Mouse (Mus musculus): ENCODE results near the gene H2-Q2. TPM values are rescaled to one million over a fixed set of nuclear protein-coding genes. Genes with fewer than 3 reads are reported as not detected.
"Not testable (repeated sequence)": the region's sequence is repeated elsewhere in the genome, so short reads cannot be mapped to it uniquely, and the experiment has no call there.

Gene H2-Q2
- polyA plus RNA-seq, 2 experiments, result 0.15 to 0.16 TPM

DNA sequence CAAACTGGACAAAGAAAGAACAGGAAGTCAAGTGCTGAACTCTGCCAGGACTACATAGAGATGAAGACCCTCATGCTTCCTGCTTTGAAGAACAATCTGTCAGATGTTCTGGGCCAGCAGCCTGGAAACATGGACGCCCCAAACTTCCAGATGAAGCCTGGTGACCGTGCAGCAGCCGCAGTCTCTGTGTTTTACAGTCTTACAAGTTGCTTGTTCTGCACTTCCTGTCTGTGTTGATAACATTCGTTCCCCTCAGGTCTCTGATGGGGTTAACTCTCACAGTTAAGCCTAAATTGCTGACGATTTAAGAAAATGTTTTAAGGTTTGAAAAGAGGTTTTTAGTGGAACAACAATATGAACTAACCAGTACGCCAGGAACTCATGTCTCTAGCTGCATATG is 10.5 kb upstream of the H2-Q2 start:
- H3K36me3 ChIP-seq (ENCODE audit: control insufficient read depth, insufficient read depth, low read length); DNase-seq (ENCODE audit: low spot score); H3K4me1 ChIP-seq (ENCODE audit: control insufficient read depth, insufficient read depth, low read length); H3K27ac ChIP-seq (replicated peaks; ENCODE audit: low read depth, low read length); H3K9me3 ChIP-seq (ENCODE audit: control insufficient read depth, low read length); H3K9ac ChIP-seq (ENCODE audit: low read depth, low read length, severe bottlenecking); H3K4me3 ChIP-seq (replicated peaks; ENCODE audit: low read length); H3K27me3 ChIP-seq (ENCODE audit: control insufficient read depth, insufficient read depth, low read length); H3K4me2 ChIP-seq (replicated peaks; ENCODE audit: low read depth, low read length, severe bottlenecking); ATAC-seq (ENCODE audit: low FRiP score, low read depth): not testable (repeated sequence)
- 62% methylated on average over 6 of the region's 6 CpGs for WGBS

DNA sequence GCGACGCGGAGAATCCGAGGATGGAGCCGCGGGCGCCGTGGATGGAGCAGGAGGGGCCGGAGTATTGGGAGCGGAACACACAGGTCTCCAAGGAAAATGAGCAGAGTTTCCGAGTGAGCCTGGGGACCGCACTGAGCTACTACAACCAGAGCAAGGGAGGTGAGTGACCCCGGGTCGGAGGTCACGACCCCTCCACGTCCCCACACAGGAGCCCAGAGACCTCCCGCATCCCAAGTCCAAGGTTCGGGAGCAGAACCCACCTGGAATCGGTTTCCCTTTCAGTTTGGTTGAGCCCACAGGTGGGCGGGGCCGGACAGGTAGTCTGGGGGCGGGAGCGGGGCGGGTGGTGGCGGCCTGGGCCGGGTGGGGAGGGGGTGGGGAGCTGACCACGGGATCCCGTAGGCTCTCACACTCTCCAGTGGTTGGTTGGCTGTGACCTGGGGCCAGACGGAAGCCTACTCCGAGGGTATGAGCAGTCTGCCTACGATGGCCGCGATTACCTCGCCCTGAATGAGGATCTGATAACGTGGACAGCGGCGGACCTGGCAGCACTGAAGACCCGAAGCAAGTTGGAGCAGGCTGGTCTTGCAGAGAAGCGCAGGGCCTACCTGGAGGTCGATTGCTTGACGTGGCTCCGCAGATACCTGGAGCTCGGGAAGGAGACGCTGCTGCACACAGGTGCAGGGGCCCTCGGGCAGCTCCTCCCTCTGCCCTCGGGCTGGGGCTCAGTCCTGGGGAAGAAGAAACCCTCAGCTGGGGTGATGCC is 852 bp downstream of the H2-Q2 start:
- Histone ChIP-seq H3K27ac (replicated peaks; ENCODE audit: low read depth, low read length) (no peak overlapping the region), H3K27me3 (ENCODE audit: control insufficient read depth, insufficient read depth, low read length) (peaks cover 35% of the 10 kb centered on the region), H3K4me1 (ENCODE audit: control insufficient read depth, insufficient read depth, low read length) (no peaks in the 10 kb centered on the region; the same call in 1 of the 2 replicates), H3K4me2 (replicated peaks; ENCODE audit: low read depth, low read length, severe bottlenecking) (peak overlapping the region; percentile 60), H3K36me3 (ENCODE audit: control insufficient read depth, insufficient read depth, low read length) (no peaks in the 10 kb centered on the region), H3K9ac (ENCODE audit: low read depth, low read length, severe bottlenecking) (peak overlapping the region; percentile 34; the same call in 1 of the 2 replicates), H3K4me3 (replicated peaks; ENCODE audit: low read length) (peak overlapping the region; percentile 37), H3K9me3 (ENCODE audit: control insufficient read depth, low read length) (no peaks in the 10 kb centered on the region)
- WGBS, result under 1% methylated on average over 39 of the region's 46 CpGs
- DNase-seq (ENCODE audit: low spot score) (no peak), ATAC-seq (ENCODE audit: low FRiP score, low read depth) (no peak)
- no peak for TF ChIP-seq POLR2A (IDR thresholded peaks at IDR 0.05; ENCODE audit: borderline replicate concordance, extremely low read depth, insufficient read depth, insufficient read length)

DNA sequence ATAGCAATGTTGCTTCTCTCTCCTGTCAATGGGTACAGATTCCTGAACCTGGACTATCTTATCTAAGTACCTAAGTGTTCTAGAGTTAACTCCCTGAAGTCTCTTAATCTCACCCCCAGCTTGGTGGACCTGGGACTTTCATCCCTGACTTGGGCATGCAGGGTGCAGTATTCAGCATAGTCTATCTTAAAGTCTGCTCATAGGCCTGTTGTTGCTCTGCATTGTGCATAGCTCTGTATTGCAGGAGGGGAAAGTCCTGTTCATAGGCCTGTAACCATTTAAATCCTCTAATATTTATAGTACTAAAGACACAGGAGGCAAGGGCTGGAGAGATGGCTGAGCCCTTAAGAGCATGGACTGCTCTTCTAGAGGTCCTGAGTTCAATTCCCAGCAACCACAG is 5.6 kb downstream of the H2-Q2 start:
- peaks cover 16% of the 10 kb centered on the region for H3K27me3 ChIP-seq (ENCODE audit: control insufficient read depth, insufficient read depth, low read length)
- H3K27ac ChIP-seq (replicated peaks; ENCODE audit: low read depth, low read length); ATAC-seq (ENCODE audit: low FRiP score, low read depth); H3K36me3 ChIP-seq (ENCODE audit: control insufficient read depth, insufficient read depth, low read length); H3K4me2 ChIP-seq (replicated peaks; ENCODE audit: low read depth, low read length, severe bottlenecking); H3K4me1 ChIP-seq (ENCODE audit: control insufficient read depth, insufficient read depth, low read length); H3K9ac ChIP-seq (ENCODE audit: low read depth, low read length, severe bottlenecking); H3K4me3 ChIP-seq (replicated peaks; ENCODE audit: low read length); DNase-seq (ENCODE audit: low spot score); H3K9me3 ChIP-seq (ENCODE audit: control insufficient read depth, low read length): not testable (repeated sequence)

DNA sequence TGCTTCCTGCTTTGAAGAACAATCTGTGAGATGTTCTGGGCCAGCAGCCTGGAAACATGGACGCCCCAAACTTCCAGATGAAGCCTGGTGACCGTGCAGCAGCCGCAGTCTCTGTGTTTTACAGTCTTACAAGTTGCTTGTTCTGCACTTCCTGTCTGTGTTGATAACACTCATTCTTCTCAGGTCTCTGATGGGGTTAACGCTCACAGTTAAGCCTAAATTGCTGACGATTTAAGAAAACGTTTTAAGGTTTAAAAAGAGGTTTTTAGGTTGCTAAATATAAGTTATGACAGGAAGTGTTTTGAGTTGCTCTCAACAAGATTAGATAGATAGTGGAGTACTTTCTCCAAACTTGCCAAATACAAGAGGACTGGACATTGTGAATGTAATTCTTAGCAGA is 11.2 kb downstream of the H2-Q2 start:
- WGBS, result 55% methylated on average over 6 of the region's 6 CpGs
- DNase-seq (ENCODE audit: low spot score); H3K9ac ChIP-seq (ENCODE audit: low read depth, low read length, severe bottlenecking); H3K27ac ChIP-seq (replicated peaks; ENCODE audit: low read depth, low read length); H3K9me3 ChIP-seq (ENCODE audit: control insufficient read depth, low read length); H3K4me3 ChIP-seq (replicated peaks; ENCODE audit: low read length); H3K27me3 ChIP-seq (ENCODE audit: control insufficient read depth, insufficient read depth, low read length); H3K36me3 ChIP-seq (ENCODE audit: control insufficient read depth, insufficient read depth, low read length); H3K4me1 ChIP-seq (ENCODE audit: control insufficient read depth, insufficient read depth, low read length); H3K4me2 ChIP-seq (replicated peaks; ENCODE audit: low read depth, low read length, severe bottlenecking); ATAC-seq (ENCODE audit: low FRiP score, low read depth): not testable (repeated sequence)

DNA sequence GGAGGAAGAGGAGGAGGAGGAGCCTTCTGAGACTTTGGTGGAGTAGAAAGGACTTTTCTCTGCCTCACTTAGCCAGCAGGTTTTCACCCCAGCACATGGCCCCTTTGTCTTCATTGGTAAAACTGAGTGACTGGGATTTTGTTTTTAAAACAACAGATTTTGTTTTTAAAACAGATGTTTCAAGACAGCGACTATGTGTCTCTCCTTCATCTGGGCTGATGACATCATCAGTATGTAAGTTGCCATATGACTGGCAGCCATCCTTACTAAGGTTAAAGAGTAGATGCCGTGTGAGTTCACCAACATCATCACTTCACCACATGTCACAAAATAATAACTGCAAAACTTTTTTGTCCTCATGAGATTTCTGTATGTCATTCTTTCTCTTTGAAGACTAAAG is 12.0 kb downstream of the H2-Q2 start:
- Histone ChIP-seq H3K9ac (ENCODE audit: low read depth, low read length, severe bottlenecking) (no peak overlapping the region), H3K4me3 (replicated peaks; ENCODE audit: low read length) (no peak overlapping the region), H3K4me1 (ENCODE audit: control insufficient read depth, insufficient read depth, low read length) (no peaks in the 10 kb centered on the region), H3K27ac (replicated peaks; ENCODE audit: low read depth, low read length) (no peak overlapping the region), H3K4me2 (replicated peaks; ENCODE audit: low read depth, low read length, severe bottlenecking) (no peak overlapping the region), H3K9me3 (ENCODE audit: control insufficient read depth, low read length) (no peaks in the 10 kb centered on the region), H3K27me3 (ENCODE audit: control insufficient read depth, insufficient read depth, low read length) (no peaks in the 10 kb centered on the region), H3K36me3 (ENCODE audit: control insufficient read depth, insufficient read depth, low read length) (no peaks in the 10 kb centered on the region)
- no peak for TF ChIP-seq POLR2A (IDR thresholded peaks at IDR 0.05; ENCODE audit: borderline replicate concordance, extremely low read depth, insufficient read depth, insufficient read length)
- ATAC-seq (ENCODE audit: low FRiP score, low read depth), result no peak
- DNase-seq (ENCODE audit: low spot score), result no peak
- 70% methylated on average over 2 of the region's 2 CpGs for WGBS

DNA sequence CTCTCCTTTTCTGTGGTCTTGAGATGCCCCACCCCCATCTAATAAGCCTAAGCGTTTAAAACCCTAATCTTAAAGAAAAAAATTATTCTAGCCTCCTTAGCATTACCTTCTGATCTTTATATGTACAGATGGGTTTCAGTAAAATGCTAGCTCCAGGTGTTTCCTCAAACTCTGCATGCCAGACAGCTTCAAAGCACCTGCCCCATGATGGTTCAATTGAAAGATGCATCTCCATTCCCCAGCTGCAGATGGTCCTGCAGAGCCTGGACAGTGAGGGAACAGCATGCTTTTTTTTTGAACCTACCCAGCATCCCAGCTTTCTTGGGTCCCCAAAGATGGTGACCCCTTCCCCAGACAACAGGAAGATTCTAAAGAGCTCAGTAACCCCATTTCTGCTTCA is 15.0 kb downstream of the H2-Q2 start:
- H3K9ac ChIP-seq (ENCODE audit: low read depth, low read length, severe bottlenecking), result no peak overlapping the region
- H3K4me2 ChIP-seq (replicated peaks; ENCODE audit: low read depth, low read length, severe bottlenecking), result no peak overlapping the region
- DNase-seq (ENCODE audit: low spot score), result no peak
- ATAC-seq (ENCODE audit: low FRiP score, low read depth), result no peak
- H3K27me3 ChIP-seq (ENCODE audit: control insufficient read depth, insufficient read depth, low read length), result peaks cover 6% of the 10 kb centered on the region; the same call in 1 of the 2 replicates
- no peak overlapping the region for H3K27ac ChIP-seq (replicated peaks; ENCODE audit: low read depth, low read length)
- H3K36me3 ChIP-seq (ENCODE audit: control insufficient read depth, insufficient read depth, low read length), result no peaks in the 10 kb centered on the region
- 35% methylated on average over 1 of the region's 1 CpGs for WGBS
- no peak for TF ChIP-seq POLR2A (IDR thresholded peaks at IDR 0.05; ENCODE audit: borderline replicate concordance, extremely low read depth, insufficient read depth, insufficient read length)
- H3K4me3 ChIP-seq (replicated peaks; ENCODE audit: low read length), result no peak overlapping the region
- H3K9me3 ChIP-seq (ENCODE audit: control insufficient read depth, low read length), result no peaks in the 10 kb centered on the region
- no peaks in the 10 kb centered on the region for H3K4me1 ChIP-seq (ENCODE audit: control insufficient read depth, insufficient read depth, low read length)
